ENCODE assay signal across 18 mouse cellular contexts in genomic region chr11:41259915-41260619, GRCm38 (mm10).
DNase-seq lines count a peak whose midpoint lies in the region; ATAC-seq lines count a peak whose summit lies in the region.
"Had no signal": no experiment of that assay in that cellular context is flagged by ENCODE, and none has a peak within 500 bp of the region (broad histone marks: within the 10 kb centered on the region; RNA-seq: fewer than 3 reads in every experiment).

No protein-coding gene starts in this region.

- DNase-seq in kidney, adult 9 months, result no peak
- peak; percentile 1 for DNase-seq in right cerebral cortex, adult 18-20 months
- DNase-seq in right cerebral cortex, postnatal 36 days (ENCODE audit: low spot score in 2 of 2), result no peak
- peak; percentile 4 to 5 for DNase-seq in layer of hippocampus, postnatal 14 days (ENCODE audit: low spot score in 2 of 2)
- no peak for DNase-seq in testis, postnatal 14 days (ENCODE audit: low spot score)
- DNase-seq: adrenal gland, adult 2 months; cerebellum, postnatal 14 days; heart, adult 2 months; heart, postnatal 10 days; kidney, adult 2 months; liver; lung, embryonic 14.5 days; thymus, adult 2 months had no signal

- 0 out of 2 replicates have a peak, but pooled peaks cover 3% of the 10 kb centered on the region for H3K4me1 ChIP-seq in kidney, embryonic 15.5 days
- no peaks in the 10 kb centered on the region for H3K4me1 ChIP-seq in neural tube, embryonic 14.5 days (ENCODE audit: control insufficient read depth, insufficient read depth, low read length)
- H3K4me1 ChIP-seq: embryonic facial prominence, embryonic 12.5 days had no signal

- no peaks in the 10 kb centered on the region for H3K9me3 ChIP-seq in kidney, embryonic 15.5 days (replicated peaks)
- H3K9me3 ChIP-seq in neural tube, embryonic 14.5 days (ENCODE audit: control insufficient read depth, low read length), result no peaks in the 10 kb centered on the region
- H3K9me3 ChIP-seq: embryonic facial prominence, embryonic 12.5 days had no signal

- no peak for ATAC-seq in kidney, embryonic 15.5 days (replicated peaks; ENCODE audit: low FRiP score)
- peak; percentile 88; the same call in 1 of the 2 replicates for ATAC-seq in neural tube, embryonic 14.5 days (ENCODE audit: low read depth)
- no peak for ATAC-seq in megakaryocyte, adult 5-6 weeks (ENCODE audit: poor library complexity, severe bottlenecking)

- no peaks in the 10 kb centered on the region for H3K36me3 ChIP-seq in kidney, embryonic 15.5 days
- H3K36me3 ChIP-seq in neural tube, embryonic 14.5 days (ENCODE audit: control insufficient read depth, insufficient read depth, low read length), result no peaks in the 10 kb centered on the region
- H3K36me3 ChIP-seq: embryonic facial prominence, embryonic 12.5 days had no signal

- H3K27ac ChIP-seq in kidney, embryonic 15.5 days, result no peak overlapping the region
- no peak overlapping the region for H3K27ac ChIP-seq in neural tube, embryonic 14.5 days (ENCODE audit: low read depth, low read length)
- H3K27ac ChIP-seq: embryonic facial prominence, embryonic 12.5 days; heart, adult 2 months had no signal

- H3K4me3 ChIP-seq in kidney, embryonic 15.5 days (replicated peaks), result no peak overlapping the region
- no peak overlapping the region for H3K4me3 ChIP-seq in neural tube, embryonic 14.5 days (ENCODE audit: low read depth, low read length)
- H3K4me3 ChIP-seq: embryonic facial prominence, embryonic 12.5 days; heart, adult 2 months had no signal

- H3K9ac ChIP-seq in kidney, embryonic 15.5 days, result no peak overlapping the region
- no peak overlapping the region for H3K9ac ChIP-seq in neural tube, embryonic 14.5 days (replicated peaks; ENCODE audit: low read depth, low read length)
- H3K9ac ChIP-seq: embryonic facial prominence, embryonic 12.5 days; lung, embryonic 14.5 days had no signal

- no peaks in the 10 kb centered on the region for H3K27me3 ChIP-seq in kidney, embryonic 15.5 days
- no peaks in the 10 kb centered on the region for H3K27me3 ChIP-seq in neural tube, embryonic 14.5 days (ENCODE audit: control insufficient read depth, insufficient read depth, low read length)
- H3K27me3 ChIP-seq: CH12.LX; embryonic facial prominence, embryonic 12.5 days had no signal

- H3K4me2 ChIP-seq in kidney, embryonic 15.5 days, result peak overlapping the region; percentile 31; the same call in 1 of the 2 replicates
- peak overlapping the region; percentile 35 for H3K4me2 ChIP-seq in neural tube, embryonic 14.5 days (ENCODE audit: low read depth, low read length)
- H3K4me2 ChIP-seq: embryonic facial prominence, embryonic 12.5 days; lung, embryonic 14.5 days had no signal

- 44% methylated on average over 18 of the region's 18 CpGs for WGBS in kidney, embryonic 15.5 days
- WGBS in neural tube, embryonic 14.5 days, result 38% methylated on average over 18 of the region's 18 CpGs

Comparison
In these comparisons a context has a peak if more than half of its experiments do, and no peak if none do; other contexts are left out.
1. DNase-seq: peak in right cerebral cortex, adult 18-20 months (single experiment) and layer of hippocampus, postnatal 14 days (2 of 2); none in kidney, adult 9 months (single experiment), right cerebral cortex, postnatal 36 days (0 of 2) and testis, postnatal 14 days (single experiment).